Mouse (Mus musculus) limb, embryonic 15.5 days (tissue): ENCODE measurements around the gene Fas. TPM values are rescaled to one million over a fixed set of nuclear protein-coding genes. Genes with fewer than 3 reads are reported as not detected.
A peak's percentile ranks its signal among the peaks of the same experiment; 100 is the strongest.

Experiments
- ATAC-seq: fragments of 200-750 bp; cut with Nextera tagmentation; 2 replicates; pipeline ENCODE4 v1.8.0; 2017; ENCODE audit warnings: low read depth, moderate TSS enrichment; ENCODE audit not compliant: insufficient number of reproducible peaks, low FRiP score, low TSS enrichment
- H3K27ac ChIP-seq: fragments of 300-500 bp; sonication (generic); 2 replicates; pipeline ENCODE4 v1.5.1; 2015; ENCODE audit warnings: moderate library complexity, mild to moderate bottlenecking, inconsistent platforms
- H3K27me3 ChIP-seq: fragments of 300-500 bp; sonication (generic); 2 replicates; pipeline ENCODE4 v1.6.1; 2015; ENCODE audit warnings: inconsistent platforms
- H3K36me3 ChIP-seq: fragments of 300-500 bp; sonication (generic); 2 replicates; pipeline ENCODE4 v1.6.1; 2015; ENCODE audit warnings: inconsistent platforms
- H3K4me1 ChIP-seq: fragments of 300-500 bp; sonication (generic); 2 replicates; pipeline ENCODE4 v1.6.1; 2015; ENCODE audit warnings: inconsistent platforms
- H3K4me2 ChIP-seq: fragments of 300-500 bp; sonication (generic); 2 replicates; pipeline ENCODE4 v1.6.1; 2015; ENCODE audit warnings: mild to moderate bottlenecking, inconsistent platforms
- H3K4me3 ChIP-seq: fragments of 300-500 bp; sonication (generic); 2 replicates; pipeline ENCODE4 v1.5.1; 2015; ENCODE audit warnings: mild to moderate bottlenecking, inconsistent platforms
- H3K9ac ChIP-seq: fragments of 300-500 bp; sonication (generic); 2 replicates; pipeline ENCODE4 v1.6.1; 2015; ENCODE audit warnings: inconsistent platforms
- H3K9me3 ChIP-seq: fragments of 300-500 bp; sonication (generic); 2 replicates; pipeline ENCODE4 v1.6.1; 2016; ENCODE audit warnings: inconsistent platforms
- WGBS: fragments of 180-500 bp; shearing (Covaris S2); methylation state at CpG from one replicate; pipeline ENCODE4 v1.1.7; 2015; 5-methylcytosine and 5-hydroxymethylcytosine counted together
- polyA plus RNA-seq: library from polyadenylated mRNA; unstranded; fragments of >200 nt; fragmentation: Nextera tagmentation; extraction: Ambion mirVana; gene quantifications from 2 replicates; pipeline ENCODE4 v1.2.1, GENCODE M21; 2015

The Fas gene
- polyA plus RNA-seq, 1 experiment from 2014 or later: 7.0 TPM

GRCm38 (mm10) chr19:34306794-34307193 is 16.3 kb downstream of the Fas start:
- Histone ChIP-seq H3K4me1 (no peaks in the 10 kb centered on the region), H3K9me3 (no peaks in the 10 kb centered on the region), H3K9ac (no peak overlapping the region), H3K27me3 (no peaks in the 10 kb centered on the region), H3K27ac (no peak overlapping the region), H3K36me3 (no peaks in the 10 kb centered on the region), H3K4me3 (no peak overlapping the region), H3K4me2 (no peak overlapping the region)
- no peak for ATAC-seq
- WGBS: 75% methylated on average over 6 of the region's 6 CpGs

- no peaks in the 10 kb centered on the region for H3K4me1 ChIP-seq
- no peaks in the 10 kb centered on the region for H3K27me3 ChIP-seq
- H3K9ac ChIP-seq: no peak overlapping the region
- H3K9me3 ChIP-seq: no peaks in the 10 kb centered on the region
- no peak for ATAC-seq
- no peak overlapping the region for H3K27ac ChIP-seq
- H3K4me3 ChIP-seq: no peak overlapping the region
- no peak overlapping the region for H3K4me2 ChIP-seq
- H3K36me3 ChIP-seq: no peaks in the 10 kb centered on the region
- 43% methylated on average over 5 of the region's 5 CpGs for WGBS
Observed at GRCm38 (mm10) chr19:34312151-34312728, 21.8 kb downstream of the Fas start.

DNA sequence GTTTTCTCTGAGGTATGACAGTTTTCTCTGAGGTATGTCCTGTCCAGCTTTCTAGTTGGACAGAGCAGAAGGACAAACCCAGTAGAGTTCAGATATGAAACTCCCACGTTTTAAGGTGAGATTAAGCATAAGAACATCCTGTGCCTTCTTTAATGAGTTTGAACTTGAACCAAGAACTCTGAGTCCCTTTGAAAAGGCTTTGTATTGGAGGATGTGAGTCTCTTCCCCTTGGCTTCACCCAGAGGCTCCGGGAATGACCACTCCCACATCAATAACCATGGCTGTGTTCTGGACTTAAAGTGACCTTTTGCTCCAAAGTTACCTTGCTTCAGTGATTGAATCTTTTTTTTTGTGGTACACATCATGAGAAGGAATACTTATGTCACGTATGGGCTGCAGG is 37.6 kb downstream of the Fas start:
- no peaks in the 10 kb centered on the region for H3K4me1 ChIP-seq
- no peak for ATAC-seq
- no peaks in the 10 kb centered on the region for H3K9me3 ChIP-seq
- no peaks in the 10 kb centered on the region for H3K27me3 ChIP-seq
- 63% methylated on average over 3 of the region's 3 CpGs for WGBS
- H3K4me3 ChIP-seq: no peak overlapping the region
- no peak overlapping the region for H3K27ac ChIP-seq
- H3K9ac ChIP-seq: no peak overlapping the region
- H3K36me3 ChIP-seq: no peaks in the 10 kb centered on the region
- no peak overlapping the region for H3K4me2 ChIP-seq

- Histone ChIP-seq H3K27me3 (no peaks in the 10 kb centered on the region), H3K9me3 (no peaks in the 10 kb centered on the region), H3K4me3 (no peak overlapping the region), H3K27ac (no peak overlapping the region), H3K4me2 (no peak overlapping the region), H3K4me1 (no peaks in the 10 kb centered on the region), H3K36me3 (no peaks in the 10 kb centered on the region), H3K9ac (no peak overlapping the region)
- ATAC-seq: no peak
- WGBS: 5% methylated on average over 2 of the region's 2 CpGs
Observed at GRCm38 (mm10) chr19:34334300-34334699, 43.8 kb downstream of the Fas start.

DNA sequence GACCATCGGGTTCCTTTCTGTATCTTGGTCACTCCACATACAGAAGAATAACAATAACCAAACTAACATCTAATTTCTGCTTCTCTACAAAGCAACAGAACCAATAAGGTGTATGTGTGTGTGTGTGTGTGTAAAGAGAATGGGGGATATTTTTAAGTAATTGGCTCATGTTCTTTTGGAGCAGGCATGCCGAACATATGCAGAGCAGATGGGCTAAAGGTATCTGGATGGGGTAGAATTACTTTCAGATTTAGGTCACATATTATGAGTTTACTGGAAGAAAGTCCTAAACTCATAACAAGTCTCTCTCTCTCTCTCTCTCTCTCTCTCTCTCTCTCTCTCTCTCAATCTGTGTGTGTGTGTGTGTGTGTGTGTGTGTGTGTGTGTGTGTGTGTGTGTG is 54.2 kb downstream of the Fas start:
- ATAC-seq: no peak
- 42% methylated on average over 2 of the region's 2 CpGs for WGBS
- H3K27ac ChIP-seq: peak overlapping the region; percentile 51; the same call in 1 of the 2 replicates

GRCm38 (mm10) chr19:34345616-34346267 is 55.3 kb downstream of the Fas start:
- peaks cover 4% of the 10 kb centered on the region for H3K4me1 ChIP-seq
- no peak overlapping the region for H3K9ac ChIP-seq
- WGBS: 11% methylated on average over 8 of the region's 8 CpGs
- no peaks in the 10 kb centered on the region for H3K36me3 ChIP-seq
- peak overlapping the region; percentile 82 for H3K27ac ChIP-seq
- no peak overlapping the region for H3K4me2 ChIP-seq
- no peaks in the 10 kb centered on the region for H3K27me3 ChIP-seq
- no peak overlapping the region for H3K4me3 ChIP-seq
- peak; percentile 65; the same call in 1 of the 2 replicates for ATAC-seq
- H3K9me3 ChIP-seq: no peaks in the 10 kb centered on the region

More for the DNA sequence above, 54.2 kb downstream of the Fas start:
- no peaks in the 10 kb centered on the region for H3K36me3 ChIP-seq
- H3K4me2 ChIP-seq: no peak overlapping the region
- no peaks in the 10 kb centered on the region for H3K27me3 ChIP-seq
- peaks cover 4% of the 10 kb centered on the region for H3K4me1 ChIP-seq
- H3K4me3 ChIP-seq: no peak overlapping the region
- no peaks in the 10 kb centered on the region for H3K9me3 ChIP-seq
- no peak overlapping the region for H3K9ac ChIP-seq

DNA sequence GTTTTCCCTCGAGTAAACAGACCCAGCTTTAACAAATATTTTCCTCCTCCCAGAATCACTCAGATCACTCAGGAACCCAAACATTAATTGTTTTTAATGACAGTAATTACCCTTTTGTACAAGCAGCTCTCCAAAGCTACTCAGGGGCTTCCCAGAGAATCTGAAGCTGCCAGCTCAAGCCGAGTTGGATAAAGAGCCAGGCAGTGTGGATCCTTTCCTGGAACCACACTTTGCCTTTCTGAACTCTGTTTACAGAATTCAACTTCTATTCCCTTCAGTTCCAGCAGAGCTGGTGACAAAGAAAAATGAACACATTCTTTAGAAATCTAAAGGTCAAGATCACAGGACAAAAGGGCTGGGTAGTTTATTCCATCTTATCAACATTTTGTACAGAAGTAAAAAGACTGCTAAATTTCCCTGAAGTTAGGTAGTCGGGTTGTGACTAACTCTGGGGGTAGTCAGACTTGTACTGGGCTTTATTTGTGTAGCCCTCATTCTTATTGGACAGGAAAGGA is 62.9 kb downstream of the Fas start:
- H3K27me3 ChIP-seq: no peaks in the 10 kb centered on the region
- H3K9ac ChIP-seq: no peak overlapping the region
- H3K4me1 ChIP-seq: no peaks in the 10 kb centered on the region
- H3K9me3 ChIP-seq: no peaks in the 10 kb centered on the region
- no peak overlapping the region for H3K4me3 ChIP-seq
- H3K27ac ChIP-seq: no peak overlapping the region
- no peaks in the 10 kb centered on the region for H3K36me3 ChIP-seq
- H3K4me2 ChIP-seq: no peak overlapping the region
- ATAC-seq: no peak
- 43% methylated on average over 3 of the region's 3 CpGs for WGBS

DNA sequence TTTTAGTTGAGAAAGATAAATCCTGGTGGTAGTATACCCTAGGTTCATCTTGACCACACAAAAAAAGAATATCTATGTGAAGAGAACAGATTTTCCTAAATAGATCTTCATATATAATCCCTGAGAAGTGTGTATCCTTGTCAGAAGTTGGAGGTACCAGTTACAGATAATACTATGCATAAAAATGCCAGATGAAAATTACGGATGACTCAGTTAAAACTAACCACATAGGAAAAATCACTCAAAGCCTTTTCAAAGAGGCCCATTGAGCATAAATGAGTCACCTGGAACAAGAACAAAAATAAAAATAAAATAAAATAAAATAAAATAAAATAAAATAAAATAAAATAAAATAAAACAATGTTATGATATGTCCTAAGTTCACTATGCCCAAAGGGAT is 72.2 kb downstream of the Fas start:
- H3K27me3 ChIP-seq: no peaks in the 10 kb centered on the region
- no peak overlapping the region for H3K9ac ChIP-seq
- H3K36me3 ChIP-seq: no peaks in the 10 kb centered on the region
- no peak for ATAC-seq
- H3K9me3 ChIP-seq: 0 out of 2 replicates have a peak, but pooled peaks cover 5% of the 10 kb centered on the region
- no peak overlapping the region for H3K27ac ChIP-seq
- WGBS: 87% methylated on average over 1 of the region's 1 CpGs
- H3K4me1 ChIP-seq: no peaks in the 10 kb centered on the region
- no peak overlapping the region for H3K4me3 ChIP-seq
- H3K4me2 ChIP-seq: no peak overlapping the region

GRCm38 (mm10) chr19:34369551-34369950 is 79.1 kb downstream of the Fas start:
- 0 out of 2 replicates have a peak overlapping the region, but pooled peaks have one; percentile 18 for H3K27ac ChIP-seq
- no peak for ATAC-seq
- H3K9me3 ChIP-seq: no peaks in the 10 kb centered on the region
- H3K4me2 ChIP-seq: no peak overlapping the region
- no peaks in the 10 kb centered on the region for H3K4me1 ChIP-seq
- H3K27me3 ChIP-seq: no peaks in the 10 kb centered on the region
- H3K9ac ChIP-seq: no peak overlapping the region
- H3K4me3 ChIP-seq: no peak overlapping the region
- 9% methylated on average over 1 of the region's 1 CpGs for WGBS
- no peaks in the 10 kb centered on the region for H3K36me3 ChIP-seq

DNA sequence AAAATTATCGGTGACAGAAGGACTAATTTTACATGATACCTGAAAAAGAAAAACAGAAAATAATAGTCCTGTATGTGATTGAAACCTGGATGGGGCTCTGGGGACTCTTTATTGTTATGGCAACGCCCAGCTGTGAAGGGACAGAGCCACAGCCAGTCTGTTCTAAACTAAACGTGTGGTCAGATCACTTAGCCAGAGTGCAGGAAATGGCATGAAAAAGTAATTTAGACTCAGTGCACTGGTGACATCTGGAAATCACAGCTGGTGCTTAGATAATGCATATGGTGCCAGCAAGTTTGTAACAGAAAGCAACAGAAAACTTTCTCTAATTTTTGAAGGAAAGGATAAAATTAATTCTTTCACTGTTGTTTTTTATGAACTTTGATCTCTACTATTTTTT is 79.9 kb downstream of the Fas start:
- Histone ChIP-seq H3K9me3 (no peaks in the 10 kb centered on the region), H3K9ac (no peak overlapping the region), H3K27me3 (no peaks in the 10 kb centered on the region), H3K4me1 (no peaks in the 10 kb centered on the region), H3K4me3 (no peak overlapping the region), H3K36me3 (no peaks in the 10 kb centered on the region), H3K27ac (no peak overlapping the region; the same call in 1 of the 2 replicates), H3K4me2 (no peak overlapping the region)
- 26% methylated on average over 3 of the region's 3 CpGs for WGBS
- no peak for ATAC-seq
